Mouse (Mus musculus): Measurements from ENCODE around the gene Ccdc124. TPM values are rescaled to one million over a fixed set of nuclear protein-coding genes. Genes with fewer than 3 reads are reported as not detected.
A peak's percentile ranks its signal among the peaks of the same experiment; 100 is the strongest.
"Not testable (repeated sequence)": the region's sequence is repeated elsewhere in the genome, so short reads cannot be mapped to it uniquely, and the experiment has no call there.

Gene Ccdc124
- total and polyA plus RNA-seq, 2 experiments, result 22.1 to 34.4 TPM

- Histone ChIP-seq H3K36me3 (ENCODE audit: control insufficient read depth, insufficient read depth, low read length) (no peaks in the 10 kb centered on the region), H3K27me3 (ENCODE audit: control insufficient read depth, insufficient read depth, low read length) (no peaks in the 10 kb centered on the region), H3K4me3 (ENCODE audit: insufficient read depth, low read depth, low read length) (no peak overlapping the region), H3K27ac (replicated peaks; ENCODE audit: insufficient read depth, low read depth, low read length) (no peak overlapping the region), H3K4me1 (ENCODE audit: control insufficient read depth, insufficient read depth, low read length) (peaks cover 2% of the 10 kb centered on the region; the same call in 1 of the 2 replicates), H3K79me2 (ENCODE audit: control insufficient read depth, insufficient read depth, low read length) (no peaks in the 10 kb centered on the region), H3K9ac (ENCODE audit: low read depth, low read length) (no peak overlapping the region)
- WGBS, result 87% methylated on average over 8 of the region's 8 CpGs
- DNase-seq (ENCODE audit: extremely low read depth, low read depth, low spot score), result peak; percentile 75
- no peak for TF ChIP-seq CTCF (IDR thresholded peaks at IDR 0.05; ENCODE audit: low read depth, low read length)
- TF ChIP-seq POLR2A (IDR thresholded peaks at IDR 0.05; ENCODE audit: extremely low read depth, insufficient read depth, low read length), result no peak
These were observed 47.9 kb downstream of the Ccdc124 start for GRCm38 (mm10) chr8:70825816-70826215.

GRCm38 (mm10) chr8:70823802-70824201 is 49.9 kb downstream of the Ccdc124 start:
- Histone ChIP-seq H3K36me3 (ENCODE audit: control insufficient read depth, insufficient read depth, low read length) (no peaks in the 10 kb centered on the region), H3K4me3 (ENCODE audit: insufficient read depth, low read depth, low read length) (no peak overlapping the region), H3K4me1 (ENCODE audit: control insufficient read depth, insufficient read depth, low read length) (peaks cover 2% of the 10 kb centered on the region; the same call in 1 of the 2 replicates), H3K27me3 (ENCODE audit: control insufficient read depth, insufficient read depth, low read length) (no peaks in the 10 kb centered on the region), H3K27ac (replicated peaks; ENCODE audit: insufficient read depth, low read depth, low read length) (peak overlapping the region; percentile 41), H3K79me2 (ENCODE audit: control insufficient read depth, insufficient read depth, low read length) (no peaks in the 10 kb centered on the region), H3K9ac (ENCODE audit: low read depth, low read length) (peak overlapping the region; percentile 50; the same call in 1 of the 2 replicates)
- TF ChIP-seq CTCF (IDR thresholded peaks at IDR 0.05; ENCODE audit: low read depth, low read length) (no peak), POLR2A (IDR thresholded peaks at IDR 0.05; ENCODE audit: extremely low read depth, insufficient read depth, low read length) (no peak)
- 62% methylated on average over 7 of the region's 7 CpGs for WGBS
- DNase-seq (ENCODE audit: extremely low read depth, low read depth, low spot score), result peak; percentile 86

- H3K9ac ChIP-seq (ENCODE audit: low read depth, low read length); H3K36me3 ChIP-seq (ENCODE audit: control insufficient read depth, insufficient read depth, low read length); H3K27me3 ChIP-seq (ENCODE audit: control insufficient read depth, insufficient read depth, low read length); DNase-seq (ENCODE audit: extremely low read depth, low read depth, low spot score); H3K27ac ChIP-seq (replicated peaks; ENCODE audit: insufficient read depth, low read depth, low read length); H3K4me1 ChIP-seq (ENCODE audit: control insufficient read depth, insufficient read depth, low read length); H3K4me3 ChIP-seq (ENCODE audit: insufficient read depth, low read depth, low read length); H3K79me2 ChIP-seq (ENCODE audit: control insufficient read depth, insufficient read depth, low read length): not testable (repeated sequence)
- WGBS, result 95% methylated on average over 3 of the region's 3 CpGs
These were observed 51.1 kb downstream of the Ccdc124 start for GRCm38 (mm10) chr8:70822594-70822993.

GRCm38 (mm10) chr8:70821992-70822391 is 51.7 kb downstream of the Ccdc124 start:
- Histone ChIP-seq H3K9ac (ENCODE audit: low read depth, low read length) (no peak overlapping the region), H3K4me3 (ENCODE audit: insufficient read depth, low read depth, low read length) (no peak overlapping the region), H3K27ac (replicated peaks; ENCODE audit: insufficient read depth, low read depth, low read length) (no peak overlapping the region), H3K27me3 (ENCODE audit: control insufficient read depth, insufficient read depth, low read length) (no peaks in the 10 kb centered on the region), H3K36me3 (ENCODE audit: control insufficient read depth, insufficient read depth, low read length) (no peaks in the 10 kb centered on the region), H3K4me1 (ENCODE audit: control insufficient read depth, insufficient read depth, low read length) (peaks cover 3% of the 10 kb centered on the region; the same call in 1 of the 2 replicates), H3K79me2 (ENCODE audit: control insufficient read depth, insufficient read depth, low read length) (no peaks in the 10 kb centered on the region)
- no peak for DNase-seq (ENCODE audit: extremely low read depth, low read depth, low spot score)
- WGBS, result 52% methylated on average over 11 of the region's 11 CpGs
- TF ChIP-seq CTCF (IDR thresholded peaks at IDR 0.05; ENCODE audit: low read depth, low read length) (no peak), POLR2A (IDR thresholded peaks at IDR 0.05; ENCODE audit: extremely low read depth, insufficient read depth, low read length) (no peak)

GRCm38 (mm10) chr8:70821399-70821962 is 52.3 kb downstream of the Ccdc124 start:
- Histone ChIP-seq H3K79me2 (ENCODE audit: control insufficient read depth, insufficient read depth, low read length) (no peaks in the 10 kb centered on the region), H3K9ac (ENCODE audit: low read depth, low read length) (no peak overlapping the region)

DNA sequence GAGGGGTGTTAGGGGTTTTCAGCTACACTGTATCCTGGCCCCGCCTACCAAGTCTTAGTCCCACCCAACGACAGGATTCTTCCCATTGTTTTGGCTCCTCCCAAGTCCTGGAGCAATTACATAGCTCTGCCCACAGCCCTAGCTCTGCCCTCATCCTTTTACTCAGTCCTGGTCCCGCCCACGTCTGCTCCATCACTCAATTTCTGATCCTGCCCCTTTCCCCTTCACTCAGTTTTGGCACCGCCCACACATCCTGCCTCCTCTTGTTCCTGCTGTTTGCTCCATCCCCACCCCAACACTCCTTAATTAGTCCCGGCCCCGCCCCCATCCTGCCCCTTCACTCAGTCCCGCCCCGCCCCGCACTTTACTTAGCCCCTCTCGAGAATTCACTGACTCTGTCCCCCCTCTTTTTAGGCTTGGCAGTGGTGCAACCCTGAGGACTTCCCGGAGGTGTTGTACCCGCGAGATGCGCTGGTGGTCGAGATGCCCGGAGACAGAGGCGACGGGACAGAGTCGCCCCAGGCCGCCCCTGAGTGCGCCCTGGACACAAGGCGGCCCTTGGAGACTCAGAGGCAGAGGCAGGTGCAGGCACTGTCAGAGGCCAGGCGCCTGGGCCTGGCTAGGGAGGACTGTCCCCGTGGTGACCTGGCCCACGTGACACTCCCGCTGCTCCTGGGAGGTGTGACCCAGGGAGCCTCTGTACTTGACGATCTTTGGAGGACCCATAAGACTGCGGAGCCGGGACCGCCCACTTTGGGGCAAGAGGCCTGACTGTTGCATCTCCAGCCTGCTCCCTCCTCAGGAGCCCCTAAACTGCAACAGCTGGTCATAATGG is 53.4 kb downstream of the Ccdc124 start:
- H3K9ac ChIP-seq (ENCODE audit: low read depth, low read length), result no peak overlapping the region
- H3K27me3 ChIP-seq (ENCODE audit: control insufficient read depth, insufficient read depth, low read length), result no peaks in the 10 kb centered on the region
- TF ChIP-seq CTCF (IDR thresholded peaks at IDR 0.05; ENCODE audit: low read depth, low read length), result no peak
- no peak for TF ChIP-seq POLR2A (IDR thresholded peaks at IDR 0.05; ENCODE audit: extremely low read depth, insufficient read depth, low read length)
- H3K79me2 ChIP-seq (ENCODE audit: control insufficient read depth, insufficient read depth, low read length), result no peaks in the 10 kb centered on the region
- no peaks in the 10 kb centered on the region for H3K36me3 ChIP-seq (ENCODE audit: control insufficient read depth, insufficient read depth, low read length)
- 15% methylated on average over 31 of the region's 31 CpGs for WGBS
- H3K27ac ChIP-seq (replicated peaks; ENCODE audit: insufficient read depth, low read depth, low read length), result no peak overlapping the region
- peaks cover 4% of the 10 kb centered on the region; the same call in 1 of the 2 replicates for H3K4me1 ChIP-seq (ENCODE audit: control insufficient read depth, insufficient read depth, low read length)
- no peak for DNase-seq (ENCODE audit: extremely low read depth, low read depth, low spot score)
- no peak overlapping the region for H3K4me3 ChIP-seq (ENCODE audit: insufficient read depth, low read depth, low read length)

More at GRCm38 (mm10) chr8:70821399-70821962, 52.3 kb downstream of the Ccdc124 start:
- no peaks in the 10 kb centered on the region for H3K36me3 ChIP-seq (ENCODE audit: control insufficient read depth, insufficient read depth, low read length)
- DNase-seq (ENCODE audit: extremely low read depth, low read depth, low spot score), result no peak
- 17% methylated on average over 30 of the region's 30 CpGs for whole genome bisulfite sequencing
- H3K4me3 ChIP-seq (ENCODE audit: insufficient read depth, low read depth, low read length), result no peak overlapping the region
- peaks cover 4% of the 10 kb centered on the region; the same call in 1 of the 2 replicates for H3K4me1 ChIP-seq (ENCODE audit: control insufficient read depth, insufficient read depth, low read length)
- no peak overlapping the region for H3K27ac ChIP-seq (replicated peaks; ENCODE audit: insufficient read depth, low read depth, low read length)
- H3K27me3 ChIP-seq (ENCODE audit: control insufficient read depth, insufficient read depth, low read length), result no peaks in the 10 kb centered on the region
- TF ChIP-seq POLR2A (IDR thresholded peaks at IDR 0.05; ENCODE audit: extremely low read depth, insufficient read depth, low read length), result no peak
- TF ChIP-seq CTCF (IDR thresholded peaks at IDR 0.05; ENCODE audit: low read depth, low read length), result peak; percentile 97

Other genes with a start within 250 kb of the Ccdc124 start
- gene Gdf15, start 241.5 kb downstream of the Ccdc124 start, total RNA-seq (2014; rRNA removed), result 5.8 and 12.6 TPM in 2 replicates
- 23.8 and 27.7 TPM in 2 replicates for gene Gdf15, start 241.5 kb downstream of the Ccdc124 start, polyA plus RNA-seq (2012; rRNA removed)
- 39.1 and 42.6 TPM in 2 replicates for gene Pgpep1, start 213.5 kb downstream of the Ccdc124 start, total RNA-seq (2014; rRNA removed)
- 91.3 and 117 TPM in 2 replicates for gene Pgpep1, start 213.5 kb downstream of the Ccdc124 start, polyA plus RNA-seq (2012; rRNA removed)
- 30.8 and 35.4 TPM in 2 replicates for gene Lsm4, start 200.7 kb downstream of the Ccdc124 start, total RNA-seq (2014; rRNA removed)
- gene Lsm4, start 200.7 kb downstream of the Ccdc124 start, polyA plus RNA-seq (2012; rRNA removed), result 35.4 and 51.8 TPM in 2 replicates
- 26.6 and 36.6 TPM in 2 replicates for gene Jund, start 175.0 kb downstream of the Ccdc124 start, total RNA-seq (2014; rRNA removed)
- 111 and 120 TPM in 2 replicates for gene Jund, start 175.0 kb downstream of the Ccdc124 start, polyA plus RNA-seq (2012; rRNA removed)
- not detected in 2 replicates for gene Iqcn, start 170.5 kb downstream of the Ccdc124 start, total RNA-seq (2014; rRNA removed)
- not detected in 2 replicates for gene Iqcn, start 170.5 kb downstream of the Ccdc124 start, polyA plus RNA-seq (2012; rRNA removed)
- gene Gm3336, start 155.4 kb downstream of the Ccdc124 start, total RNA-seq (2014; rRNA removed), result 0.28 and 0.54 TPM in 2 replicates
- 0.11 and 1.0 TPM in 2 replicates for gene Gm3336, start 155.4 kb downstream of the Ccdc124 start, polyA plus RNA-seq (2012; rRNA removed)
- 10.6 and 16.3 TPM in 2 replicates for gene Pde4c, start 150.2 kb downstream of the Ccdc124 start, total RNA-seq (2014; rRNA removed)
- gene Pde4c, start 150.2 kb downstream of the Ccdc124 start, polyA plus RNA-seq (2012; rRNA removed), result 26.5 and 28.0 TPM in 2 replicates
- gene Rab3a, start 119.3 kb downstream of the Ccdc124 start, total RNA-seq (2014; rRNA removed), result 2.7 and 4.1 TPM in 2 replicates
- gene Rab3a, start 119.3 kb downstream of the Ccdc124 start, polyA plus RNA-seq (2012; rRNA removed), result 10.4 and 11.9 TPM in 2 replicates
- 13.7 and 20.9 TPM in 2 replicates for gene Mpv17l2, start 113.0 kb downstream of the Ccdc124 start, total RNA-seq (2014; rRNA removed)
- gene Mpv17l2, start 113.0 kb downstream of the Ccdc124 start, polyA plus RNA-seq (2012; rRNA removed), result 33.9 and 39.3 TPM in 2 replicates
- 7.7 and 10.9 TPM in 2 replicates for gene Pik3r2, start 97.2 kb downstream of the Ccdc124 start, total RNA-seq (2014; rRNA removed)
- gene Pik3r2, start 97.2 kb downstream of the Ccdc124 start, polyA plus RNA-seq (2012; rRNA removed), result 38.2 and 53.9 TPM in 2 replicates
- 14.8 and 16.7 TPM in 2 replicates for gene Mast3, start 68.9 kb downstream of the Ccdc124 start, total RNA-seq (2014; rRNA removed)
- gene Mast3, start 68.9 kb downstream of the Ccdc124 start, polyA plus RNA-seq (2012; rRNA removed), result 21.2 and 29.0 TPM in 2 replicates
- 0.37 and 0.40 TPM in 2 replicates for gene Il12rb1, start 65.5 kb downstream of the Ccdc124 start, total RNA-seq (2014; rRNA removed)
- 0.34 and 0.60 TPM in 2 replicates for gene Il12rb1, start 65.5 kb downstream of the Ccdc124 start, polyA plus RNA-seq (2012; rRNA removed)
- 15.6 and 33.8 TPM in 2 replicates for gene Arrdc2, start 34.2 kb downstream of the Ccdc124 start, total RNA-seq (2014; rRNA removed)
- gene Arrdc2, start 34.2 kb downstream of the Ccdc124 start, polyA plus RNA-seq (2012; rRNA removed), result 25.7 and 29.5 TPM in 2 replicates
- gene Kcnn1, start 10.7 kb downstream of the Ccdc124 start, total RNA-seq (2014; rRNA removed), result 6.2 and 6.4 TPM in 2 replicates
- gene Kcnn1, start 10.7 kb downstream of the Ccdc124 start, polyA plus RNA-seq (2012; rRNA removed), result 8.4 and 10.6 TPM in 2 replicates
- gene Slc5a5, start 18.8 kb upstream of the Ccdc124 start, total RNA-seq (2014; rRNA removed), result not detected in 2 replicates
- gene Slc5a5, start 18.8 kb upstream of the Ccdc124 start, polyA plus RNA-seq (2012; rRNA removed), result not detected in 2 replicates
- 318 and 506 TPM in 2 replicates for gene Rpl18a, start 23.5 kb upstream of the Ccdc124 start, total RNA-seq (2014; rRNA removed)
- gene Rpl18a, start 23.5 kb upstream of the Ccdc124 start, polyA plus RNA-seq (2012; rRNA removed), result 1,953 and 2,350 TPM in 2 replicates
- 1.8 and 3.0 TPM in 2 replicates for gene Map1s, start 32.0 kb upstream of the Ccdc124 start, total RNA-seq (2014; rRNA removed)
- 4.6 and 8.7 TPM in 2 replicates for gene Map1s, start 32.0 kb upstream of the Ccdc124 start, polyA plus RNA-seq (2012; rRNA removed)

Measured in liver, adult 2 months (tissue).